Mouse (Mus musculus): ENCODE measurements around the gene Ldlrad3. TPM values are rescaled to one million over a fixed set of nuclear protein-coding genes. Genes with fewer than 3 reads are reported as not detected.

The Ldlrad3 gene
- polyA plus RNA-seq, 1 experiment, result 15.5 TPM

GRCm38 (mm10) chr2:102136184-102136583 is 50.0 kb downstream of the Ldlrad3 start:
- Histone ChIP-seq H3K79me3 (ENCODE audit: low read depth) (peaks cover 25% of the 10 kb centered on the region), H3K79me2 (ENCODE audit: control insufficient read depth, insufficient read depth) (peaks cover 85% of the 10 kb centered on the region), H3K36me3 (ENCODE audit: control insufficient read depth, insufficient read depth) (peaks cover 14% of the 10 kb centered on the region), H3K4me3 (ENCODE audit: insufficient read depth, poor library complexity, severe bottlenecking) (no peak overlapping the region), H3K27me3 (ENCODE audit: control insufficient read depth, insufficient read depth, insufficient read length) (no peaks in the 10 kb centered on the region), H3ac (ENCODE audit: control insufficient read depth, insufficient read length, low read depth) (no peak overlapping the region)
- no peak for TF ChIP-seq MYOD1 (IDR thresholded peaks at IDR 0.05; ENCODE audit: control insufficient read depth, insufficient read length, low read depth)
- no peak for TF ChIP-seq FOSL1 (IDR thresholded peaks at IDR 0.05; ENCODE audit: insufficient read depth, low read length, poor library complexity, severe bottlenecking)
- no peak for TF ChIP-seq MAX (IDR thresholded peaks at IDR 0.05)
- TF ChIP-seq CEBPB (IDR thresholded peaks at IDR 0.05; ENCODE audit: low read depth), result no peak
- no peak for TF ChIP-seq USF1 (IDR thresholded peaks at IDR 0.05; ENCODE audit: low read depth)
- TF ChIP-seq CTCF (IDR thresholded peaks at IDR 0.05; ENCODE audit: control insufficient read depth, insufficient read depth, insufficient read length), result no peak
- no peak for TF ChIP-seq MYOG (IDR thresholded peaks at IDR 0.05; ENCODE audit: control insufficient read depth, extremely low read depth, insufficient read length)

GRCm38 (mm10) chr2:102134510-102135262 is 51.5 kb downstream of the Ldlrad3 start:
- Histone ChIP-seq H3K36me3 (ENCODE audit: control insufficient read depth, insufficient read depth) (peaks cover 14% of the 10 kb centered on the region), H3K79me2 (ENCODE audit: control insufficient read depth, insufficient read depth) (peaks cover 86% of the 10 kb centered on the region)
- TF ChIP-seq CEBPB (IDR thresholded peaks at IDR 0.05; ENCODE audit: low read depth) (no peak), MYOD1 (IDR thresholded peaks at IDR 0.05; ENCODE audit: control insufficient read depth, insufficient read length, low read depth) (no peak), USF1 (IDR thresholded peaks at IDR 0.05; ENCODE audit: low read depth) (no peak), CTCF (IDR thresholded peaks at IDR 0.05; ENCODE audit: control insufficient read depth, insufficient read depth, insufficient read length) (no peak), FOSL1 (IDR thresholded peaks at IDR 0.05; ENCODE audit: insufficient read depth, low read length, poor library complexity, severe bottlenecking) (no peak), MAX (IDR thresholded peaks at IDR 0.05) (no peak)

GRCm38 (mm10) chr2:102132945-102133558 is 53.1 kb downstream of the Ldlrad3 start:
- peaks cover 14% of the 10 kb centered on the region for H3K36me3 ChIP-seq (ENCODE audit: control insufficient read depth, insufficient read depth)
- peaks cover 91% of the 10 kb centered on the region for H3K79me2 ChIP-seq (ENCODE audit: control insufficient read depth, insufficient read depth)
- H3ac ChIP-seq (ENCODE audit: control insufficient read depth, insufficient read length, low read depth), result no peak overlapping the region
- TF ChIP-seq CEBPB (IDR thresholded peaks at IDR 0.05; ENCODE audit: low read depth), result no peak
- H3K27me3 ChIP-seq (ENCODE audit: control insufficient read depth, insufficient read depth, insufficient read length), result no peaks in the 10 kb centered on the region
- H3K4me3 ChIP-seq (ENCODE audit: insufficient read depth, poor library complexity, severe bottlenecking), result no peak overlapping the region
- H3K79me3 ChIP-seq (ENCODE audit: low read depth), result peaks cover 27% of the 10 kb centered on the region

More at GRCm38 (mm10) chr2:102134510-102135262, 51.5 kb downstream of the Ldlrad3 start:
- no peak overlapping the region for H3ac ChIP-seq (ENCODE audit: control insufficient read depth, insufficient read length, low read depth)
- H3K27me3 ChIP-seq (ENCODE audit: control insufficient read depth, insufficient read depth, insufficient read length), result no peaks in the 10 kb centered on the region
- H3K4me3 ChIP-seq (ENCODE audit: insufficient read depth, poor library complexity, severe bottlenecking), result no peak overlapping the region
- H3K79me3 ChIP-seq (ENCODE audit: low read depth), result peaks cover 26% of the 10 kb centered on the region

- Histone ChIP-seq H3K27me3 (ENCODE audit: control insufficient read depth, insufficient read depth, insufficient read length) (no peaks in the 10 kb centered on the region), H3K79me3 (ENCODE audit: low read depth) (peaks cover 30% of the 10 kb centered on the region), H3ac (ENCODE audit: control insufficient read depth, insufficient read length, low read depth) (no peak overlapping the region), H3K4me3 (ENCODE audit: insufficient read depth, poor library complexity, severe bottlenecking) (no peak overlapping the region), H3K36me3 (ENCODE audit: control insufficient read depth, insufficient read depth) (no peaks in the 10 kb centered on the region), H3K79me2 (ENCODE audit: control insufficient read depth, insufficient read depth) (peaks cover 97% of the 10 kb centered on the region)
- no peak for TF ChIP-seq MYOG (IDR thresholded peaks at IDR 0.05; ENCODE audit: control insufficient read depth, extremely low read depth, insufficient read length)
- no peak for TF ChIP-seq FOSL1 (IDR thresholded peaks at IDR 0.05; ENCODE audit: insufficient read depth, low read length, poor library complexity, severe bottlenecking)
- TF ChIP-seq MYOD1 (IDR thresholded peaks at IDR 0.05; ENCODE audit: control insufficient read depth, insufficient read length, low read depth), result no peak
- TF ChIP-seq CTCF (IDR thresholded peaks at IDR 0.05; ENCODE audit: control insufficient read depth, insufficient read depth, insufficient read length), result no peak
- TF ChIP-seq USF1 (IDR thresholded peaks at IDR 0.05; ENCODE audit: low read depth), result no peak
- no peak for TF ChIP-seq MAX (IDR thresholded peaks at IDR 0.05)
- TF ChIP-seq CEBPB (IDR thresholded peaks at IDR 0.05; ENCODE audit: low read depth), result no peak
Observed at GRCm38 (mm10) chr2:102130198-102130845, 55.9 kb downstream of the Ldlrad3 start.

- H3K4me3 ChIP-seq (ENCODE audit: insufficient read depth, poor library complexity, severe bottlenecking), result no peak overlapping the region
- TF ChIP-seq CEBPB (IDR thresholded peaks at IDR 0.05; ENCODE audit: low read depth) (no peak), MAX (IDR thresholded peaks at IDR 0.05) (no peak), USF1 (IDR thresholded peaks at IDR 0.05; ENCODE audit: low read depth) (no peak), MYOD1 (IDR thresholded peaks at IDR 0.05; ENCODE audit: control insufficient read depth, insufficient read length, low read depth) (no peak), FOSL1 (IDR thresholded peaks at IDR 0.05; ENCODE audit: insufficient read depth, low read length, poor library complexity, severe bottlenecking) (no peak), MYOG (IDR thresholded peaks at IDR 0.05; ENCODE audit: control insufficient read depth, extremely low read depth, insufficient read length) (no peak), CTCF (IDR thresholded peaks at IDR 0.05; ENCODE audit: control insufficient read depth, insufficient read depth, insufficient read length) (no peak)
- H3K27me3 ChIP-seq (ENCODE audit: control insufficient read depth, insufficient read depth, insufficient read length), result no peaks in the 10 kb centered on the region
- peaks cover 34% of the 10 kb centered on the region for H3K79me3 ChIP-seq (ENCODE audit: low read depth)
- H3K36me3 ChIP-seq (ENCODE audit: control insufficient read depth, insufficient read depth), result peaks cover 3% of the 10 kb centered on the region
- H3ac ChIP-seq (ENCODE audit: control insufficient read depth, insufficient read length, low read depth), result no peak overlapping the region
- peaks cover 98% of the 10 kb centered on the region for H3K79me2 ChIP-seq (ENCODE audit: control insufficient read depth, insufficient read depth)
Observed at GRCm38 (mm10) chr2:102129235-102129634, 57.0 kb downstream of the Ldlrad3 start.
